Mouse (Mus musculus): Measurements from ENCODE around the gene Fcgr1.

GRCm38 (mm10) chr3:96312341-96313098 is 18.8 kb upstream of the Fcgr1 start:
- TF ChIP-seq CTCF (IDR thresholded peaks at IDR 0.05; ENCODE audit: control insufficient read depth, insufficient read depth, low read length) (no peak), POLR2A (IDR thresholded peaks at IDR 0.05; ENCODE audit: borderline replicate concordance, control insufficient read depth, low read depth, low read length) (no peak)

Measured in bone marrow, adult 2 months (tissue).